Mouse (Mus musculus) intestine, embryonic 15.5 days (tissue): Measurements from ENCODE around the gene B430218F22Rik. TPM values are rescaled to one million over a fixed set of nuclear protein-coding genes. Genes with fewer than 3 reads are reported as not detected.
A peak's percentile ranks its signal among the peaks of the same experiment; 100 is the strongest.
"Not testable (repeated sequence)": the region's sequence is repeated elsewhere in the genome, so short reads cannot be mapped to it uniquely, and the experiment has no call there.

Source experiments
- ATAC-seq: fragments of 200-750 bp; cut with Nextera tagmentation; 2 replicates; pipeline ENCODE4 v1.8.0; 2017; ENCODE audit warnings: moderate TSS enrichment, moderate library complexity
- H3K27ac ChIP-seq: fragments of 300-500 bp; sonication (generic); 2 replicates; pipeline ENCODE4 v1.5.1; 2015; ENCODE audit warnings: mild to moderate bottlenecking, inconsistent platforms
- H3K27me3 ChIP-seq: fragments of 300-500 bp; sonication (generic); replicated peaks from 2 replicates; pipeline ENCODE4 v1.6.1; 2015; ENCODE audit warnings: inconsistent platforms
- H3K36me3 ChIP-seq: fragments of 300-500 bp; sonication (generic); 2 replicates; pipeline ENCODE4 v1.6.1; 2015; ENCODE audit warnings: inconsistent platforms
- H3K4me1 ChIP-seq: fragments of 300-500 bp; sonication (generic); replicated peaks from 2 replicates; pipeline ENCODE4 v1.6.1; 2015; ENCODE audit warnings: inconsistent platforms
- H3K4me2 ChIP-seq: fragments of 300-500 bp; sonication (generic); replicated peaks from 2 replicates; pipeline ENCODE4 v1.6.1; 2015; ENCODE audit warnings: mild to moderate bottlenecking, inconsistent platforms
- H3K4me3 ChIP-seq: fragments of 300-500 bp; sonication (generic); replicated peaks from 2 replicates; pipeline ENCODE4 v1.5.1; 2015; ENCODE audit warnings: inconsistent platforms
- H3K9ac ChIP-seq: fragments of 300-500 bp; sonication (generic); 2 replicates; pipeline ENCODE4 v1.6.1; 2015; ENCODE audit warnings: inconsistent platforms
- H3K9me3 ChIP-seq: fragments of 300-500 bp; sonication (generic); 2 replicates; pipeline ENCODE4 v1.6.1; 2016; ENCODE audit warnings: inconsistent platforms
- WGBS: fragments of 180-500 bp; shearing (Covaris S2); methylation state at CpG from one replicate; pipeline ENCODE4 v1.1.7; 2015; 5-methylcytosine and 5-hydroxymethylcytosine counted together
- polyA plus RNA-seq: library from polyadenylated mRNA; unstranded; fragments of >200 nt; fragmentation: Nextera tagmentation; extraction: Ambion mirVana; gene quantifications from 2 replicates; pipeline ENCODE4 v1.2.1, GENCODE M21; 2015

B430218F22Rik gene
- polyA plus RNA-seq = 0.58 and 0.70 TPM in 2 replicates

GRCm38 (mm10) chr13:118386511-118387447 is at the start of gene B430218F22Rik, which contains the start of gene Mrps30:
B430218F22Rik (plus strand) TSS chr13:118386630.
Mrps30 (minus strand) TSS chr13:118387252.
- H3K4me2 ChIP-seq = peak within 1 kb of the TSS; percentile 73
- WGBS = under 1% methylated on average over 93 of the region's 93 CpGs
- peak within 1 kb of the TSS; percentile 85 for H3K4me3 ChIP-seq
- no peaks in the 10 kb centered on the region for H3K9me3 ChIP-seq
- peak within 1 kb of the TSS; percentile 72 for H3K27ac ChIP-seq
- peak; percentile 98 for ATAC-seq
- no peaks in the 10 kb centered on the region for H3K4me1 ChIP-seq
- peak within 1 kb of the TSS; percentile 74 for H3K9ac ChIP-seq
- no peaks in the 10 kb centered on the region for H3K27me3 ChIP-seq
- peaks cover 11% of the 10 kb centered on the region for H3K36me3 ChIP-seq

- Histone ChIP-seq H3K9me3 (no peaks in the 10 kb centered on the region), H3K9ac (no peak overlapping the region), H3K4me3 (no peak overlapping the region), H3K27ac (no peak overlapping the region), H3K36me3 (no peaks in the 10 kb centered on the region), H3K4me1 (no peaks in the 10 kb centered on the region), H3K4me2 (no peak overlapping the region), H3K27me3 (no peaks in the 10 kb centered on the region)
- WGBS = 20% methylated on average over 10 of the region's 10 CpGs
- ATAC-seq = no peak
Observed at GRCm38 (mm10) chr13:118350257-118350656, 36.2 kb upstream of the B430218F22Rik start.

- no peak; the same call in 1 of the 2 replicates for ATAC-seq
- H3K9ac ChIP-seq = no peak overlapping the region
- no peaks in the 10 kb centered on the region for H3K36me3 ChIP-seq
- H3K4me2 ChIP-seq = no peak overlapping the region
- no peak overlapping the region for H3K4me3 ChIP-seq
- 87% methylated on average over 10 of the region's 10 CpGs for WGBS
- H3K27me3 ChIP-seq = no peaks in the 10 kb centered on the region
- no peaks in the 10 kb centered on the region for H3K4me1 ChIP-seq
- H3K27ac ChIP-seq = no peak overlapping the region
- H3K9me3 ChIP-seq = no peaks in the 10 kb centered on the region
Observed at GRCm38 (mm10) chr13:118350870-118351269, 35.6 kb upstream of the B430218F22Rik start.

GRCm38 (mm10) chr13:118363342-118363741 is 23.1 kb upstream of the B430218F22Rik start:
- no peak for ATAC-seq
- H3K4me1 ChIP-seq = no peaks in the 10 kb centered on the region
- H3K27ac ChIP-seq = no peak overlapping the region
- H3K27me3 ChIP-seq = no peaks in the 10 kb centered on the region
- H3K36me3 ChIP-seq = no peaks in the 10 kb centered on the region
- H3K9me3 ChIP-seq = no peaks in the 10 kb centered on the region
- no peak overlapping the region for H3K4me2 ChIP-seq
- no peak overlapping the region for H3K9ac ChIP-seq
- H3K4me3 ChIP-seq = no peak overlapping the region
- WGBS = 88% methylated on average over 6 of the region's 6 CpGs

GRCm38 (mm10) chr13:118365774-118366173 is 20.7 kb upstream of the B430218F22Rik start:
- Histone ChIP-seq H3K4me3 (no peak overlapping the region), H3K9ac (no peak overlapping the region), H3K4me1 (no peaks in the 10 kb centered on the region), H3K36me3 (no peaks in the 10 kb centered on the region), H3K27ac (no peak overlapping the region), H3K27me3 (no peaks in the 10 kb centered on the region), H3K4me2 (no peak overlapping the region), H3K9me3 (no peaks in the 10 kb centered on the region)
- 64% methylated on average over 1 of the region's 1 CpGs for WGBS
- no peak; the same call in 1 of the 2 replicates for ATAC-seq

GRCm38 (mm10) chr13:118372871-118373270 is 13.6 kb upstream of the B430218F22Rik start:
- 69% methylated on average over 4 of the region's 4 CpGs for WGBS
- H3K27ac ChIP-seq = no peak overlapping the region

GRCm38 (mm10) chr13:118379155-118379554 is 7.3 kb upstream of the B430218F22Rik start:
- no peaks in the 10 kb centered on the region for H3K4me1 ChIP-seq
- no peaks in the 10 kb centered on the region for H3K27me3 ChIP-seq
- no peaks in the 10 kb centered on the region for H3K9me3 ChIP-seq
- H3K27ac ChIP-seq = no peak overlapping the region
- H3K36me3 ChIP-seq = peaks cover 15% of the 10 kb centered on the region
- peak; percentile 57; the same call in 1 of the 2 replicates for ATAC-seq
- no peak overlapping the region for H3K4me2 ChIP-seq
- no peak overlapping the region for H3K4me3 ChIP-seq
- H3K9ac ChIP-seq = no peak overlapping the region
- WGBS = 70% methylated on average over 1 of the region's 1 CpGs

More at GRCm38 (mm10) chr13:118372871-118373270, 13.6 kb upstream of the B430218F22Rik start:
- Histone ChIP-seq H3K9me3 (no peaks in the 10 kb centered on the region), H3K9ac (no peak overlapping the region), H3K27me3 (no peaks in the 10 kb centered on the region), H3K4me1 (no peaks in the 10 kb centered on the region), H3K36me3 (0 out of 2 replicates have a peak, but pooled peaks cover 6% of the 10 kb centered on the region), H3K4me3 (no peak overlapping the region), H3K4me2 (no peak overlapping the region)
- no peak for ATAC-seq

GRCm38 (mm10) chr13:118380381-118380780 is 6.0 kb upstream of the B430218F22Rik start:
- H3K9me3 ChIP-seq = no peaks in the 10 kb centered on the region
- H3K36me3 ChIP-seq = peaks cover 16% of the 10 kb centered on the region
- H3K4me1 ChIP-seq = no peaks in the 10 kb centered on the region
- H3K9ac ChIP-seq = no peak overlapping the region
- H3K4me2 ChIP-seq = no peak overlapping the region
- no peak overlapping the region for H3K27ac ChIP-seq
- WGBS = 56% methylated on average over 10 of the region's 10 CpGs
- no peak for ATAC-seq
- H3K4me3 ChIP-seq = no peak overlapping the region
- H3K27me3 ChIP-seq = no peaks in the 10 kb centered on the region

- Histone ChIP-seq H3K4me3 (peak overlapping the region; percentile 85), H3K4me2 (peak overlapping the region; percentile 51)
- not testable (repeated sequence) for H3K36me3 ChIP-seq, H3K27me3 ChIP-seq, H3K9me3 ChIP-seq, H3K27ac ChIP-seq, H3K4me1 ChIP-seq, H3K9ac ChIP-seq
- 10% methylated on average over 10 of the region's 10 CpGs for WGBS
- peak; percentile 66 for ATAC-seq
Observed at GRCm38 (mm10) chr13:118387448-118387801, 995 bp downstream of the B430218F22Rik start.

GRCm38 (mm10) chr13:118395803-118396202 is 9.4 kb downstream of the B430218F22Rik start:
- ATAC-seq = no peak

GRCm38 (mm10) chr13:118400340-118400739 is 13.9 kb downstream of the B430218F22Rik start:
- H3K9me3 ChIP-seq = no peaks in the 10 kb centered on the region
- H3K36me3 ChIP-seq = no peaks in the 10 kb centered on the region
- WGBS = 76% methylated on average over 6 of the region's 6 CpGs
- no peak for ATAC-seq
- H3K9ac ChIP-seq = no peak overlapping the region
- no peaks in the 10 kb centered on the region for H3K4me1 ChIP-seq
- H3K27ac ChIP-seq = no peak overlapping the region
- no peak overlapping the region for H3K4me2 ChIP-seq
- no peaks in the 10 kb centered on the region for H3K27me3 ChIP-seq
- H3K4me3 ChIP-seq = no peak overlapping the region

More at GRCm38 (mm10) chr13:118395803-118396202, 9.4 kb downstream of the B430218F22Rik start:
- no peak overlapping the region for H3K27ac ChIP-seq
- H3K27me3 ChIP-seq = no peaks in the 10 kb centered on the region
- no peak overlapping the region for H3K9ac ChIP-seq
- 87% methylated on average over 3 of the region's 3 CpGs for WGBS
- no peak overlapping the region for H3K4me2 ChIP-seq
- H3K9me3 ChIP-seq = no peaks in the 10 kb centered on the region
- H3K36me3 ChIP-seq = no peaks in the 10 kb centered on the region
- H3K4me3 ChIP-seq = no peak overlapping the region
- H3K4me1 ChIP-seq = no peaks in the 10 kb centered on the region

GRCm38 (mm10) chr13:118403544-118403943 is 17.1 kb downstream of the B430218F22Rik start:
- H3K4me3 ChIP-seq = no peak overlapping the region
- H3K4me2 ChIP-seq = no peak overlapping the region
- H3K9me3 ChIP-seq = no peaks in the 10 kb centered on the region
- no peak overlapping the region for H3K9ac ChIP-seq
- no peak for ATAC-seq
- no peak overlapping the region for H3K27ac ChIP-seq
- H3K27me3 ChIP-seq = no peaks in the 10 kb centered on the region
- no peaks in the 10 kb centered on the region for H3K36me3 ChIP-seq
- no peaks in the 10 kb centered on the region for H3K4me1 ChIP-seq
